Mouse (Mus musculus) adrenal gland, postnatal 36 days (tissue): ENCODE data around the gene Rai2. TPM values are rescaled to one million over a fixed set of nuclear protein-coding genes. Genes with fewer than 3 reads are reported as not detected.
A peak's percentile ranks its signal among the peaks of the same experiment; 100 is the strongest.

Source experiments
- DNase-seq, 2 experiments: peaks; one replicate each; pipeline ENCODE4 v3.0.0; 2021; ENCODE audit warnings: mixed read lengths in 1 of 2
- total RNA-seq, 2 experiments: library from RNA; stranded (reverse); gene quantifications; 2 replicates each; pipeline ENCODE4 v1.2.3; 2021

Rai2 gene
- total RNA-seq, 2 experiments from 2014 or later, result 18.5 to 27.6 TPM

DNA sequence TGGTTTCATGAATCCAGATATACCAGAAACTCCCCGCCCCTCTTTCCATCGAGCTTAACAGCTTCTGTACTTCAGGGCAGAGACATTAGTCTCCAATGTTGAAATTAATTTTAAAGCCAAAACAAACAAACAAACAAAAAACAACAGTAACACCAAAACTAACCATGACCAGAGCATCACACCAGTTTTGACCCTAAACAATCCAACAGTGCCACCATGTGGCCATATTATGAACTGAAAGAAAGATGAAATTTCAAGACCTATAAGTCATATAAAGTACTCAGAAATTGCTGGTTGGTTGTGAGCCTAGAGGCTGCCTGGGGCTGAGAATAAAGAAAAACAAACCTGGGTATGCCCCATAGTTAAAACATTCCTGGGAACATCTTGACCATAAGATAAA is 109.3 kb downstream of the Rai2 start:
- DNase-seq, result peak in 1 of 2 experiments; percentile 4
